Mouse (Mus musculus) lung, adult 2 months (tissue): ENCODE measurements at regions not wholly inside any gene's neighbourhood (a gene's known extent, or its start where the extent isn't known, plus 50 kb on each side); places are given as distances from the start of the nearest gene placed in this dataset.

Experiments used
- DNase-seq: peaks from one replicate; pipeline ENCODE4 v3.0.0; 2022
- H3K4me1 ChIP-seq: fragments of 200-500 bp; 2 replicates; pipeline ENCODE4 v1.6.1; 2011; ENCODE audit warnings: low read length; ENCODE audit not compliant: control insufficient read depth, insufficient read depth
- H3K4me3 ChIP-seq: fragments of 200-500 bp; replicated peaks from 2 replicates; pipeline ENCODE3; 2011; ENCODE audit warnings: low read depth, mild to moderate bottlenecking, control low read depth, low read length; ENCODE audit errors: extremely low read depth
- CTCF ChIP-seq: fragments of 200-500 bp; IDR thresholded peaks from 2 replicates; pipeline ENCODE4 v1.5.1; 2011; ENCODE audit warnings: mild to moderate bottlenecking, low read length, control low read depth; ENCODE audit not compliant: insufficient read depth
- POLR2A ChIP-seq: fragments of 200-500 bp; IDR thresholded peaks from 2 replicates; pipeline ENCODE4 v1.6.1; 2011; ENCODE audit warnings: low read depth, mild to moderate bottlenecking, control low read depth, low read length, borderline replicate concordance; ENCODE audit errors: extremely low read depth
- WGBS: fragments of 180-500 bp; shearing (Covaris S2); methylation state at CpG from one replicate; pipeline ENCODE4 v1.1.7; 2018; 5-methylcytosine and 5-hydroxymethylcytosine counted together

DNA sequence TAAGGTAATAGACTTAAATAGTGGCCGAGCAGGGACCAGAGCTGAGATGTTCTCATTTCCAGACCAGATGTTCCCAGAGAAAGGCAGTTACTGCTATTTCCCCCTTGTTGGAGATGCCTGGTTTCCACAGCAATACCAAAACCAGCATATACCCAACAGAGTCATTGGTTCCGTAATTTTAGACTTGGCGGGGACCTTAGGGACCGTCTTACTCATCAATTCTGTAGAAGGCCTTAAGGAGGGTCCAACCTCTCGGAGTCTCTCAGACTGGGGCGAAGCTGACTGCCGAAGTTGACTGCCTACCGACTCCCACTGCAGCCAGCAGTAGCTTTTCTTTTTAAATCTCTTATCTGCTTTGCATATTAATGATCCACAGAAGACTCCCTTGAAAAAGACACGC lies 95.1 kb upstream of the Foxn2 start:
- Histone ChIP-seq H3K4me1 (no peaks in the 10 kb centered on the region), H3K4me3 (no peak overlapping the region)
- 84% methylated on average over 9 of the region's 9 CpGs for WGBS
- DNase-seq = no peak
- TF ChIP-seq CTCF (no peak), POLR2A (no peak)

GRCm38 (mm10) chr17:88346896-88347295 lies 93.6 kb upstream of the Foxn2 start:
- H3K4me3 ChIP-seq = no peak overlapping the region
- DNase-seq = no peak
- 68% methylated on average over 3 of the region's 3 CpGs for WGBS
- no peaks in the 10 kb centered on the region for H3K4me1 ChIP-seq
- no peak for TF ChIP-seq CTCF

- no peak for TF ChIP-seq CTCF
- TF ChIP-seq POLR2A = no peak
- H3K4me1 ChIP-seq = no peaks in the 10 kb centered on the region
- DNase-seq = no peak
- no peak overlapping the region for H3K4me3 ChIP-seq
- WGBS = 88% methylated on average over 5 of the region's 5 CpGs
Measured at GRCm38 (mm10) chr17:88349825-88350460, 90.6 kb upstream of the Foxn2 start.

DNA sequence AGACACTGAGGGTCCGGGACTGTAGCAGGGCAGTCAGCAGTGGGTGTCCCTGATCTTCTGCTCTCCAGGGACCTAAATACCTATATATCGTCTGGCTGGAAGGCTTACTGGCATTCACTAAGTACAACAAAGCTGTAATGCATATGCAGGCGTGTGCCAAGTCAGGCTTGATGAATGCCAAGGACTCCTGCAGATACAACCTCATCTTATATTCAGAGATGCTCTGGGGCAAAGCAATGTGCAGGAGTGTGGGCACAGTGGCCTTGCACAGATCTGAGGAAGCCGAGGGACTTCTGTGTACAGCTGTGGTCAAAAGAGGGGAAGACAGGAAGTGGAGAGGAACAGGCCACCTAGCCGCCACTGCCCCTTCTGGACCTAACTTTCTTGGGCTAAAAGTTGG lies 89.5 kb upstream of the Foxn2 start:
- WGBS = 67% methylated on average over 5 of the region's 5 CpGs
- TF ChIP-seq CTCF (no peak), POLR2A (no peak)
- Histone ChIP-seq H3K4me1 (no peaks in the 10 kb centered on the region), H3K4me3 (no peak overlapping the region)
- DNase-seq = no peak

DNA sequence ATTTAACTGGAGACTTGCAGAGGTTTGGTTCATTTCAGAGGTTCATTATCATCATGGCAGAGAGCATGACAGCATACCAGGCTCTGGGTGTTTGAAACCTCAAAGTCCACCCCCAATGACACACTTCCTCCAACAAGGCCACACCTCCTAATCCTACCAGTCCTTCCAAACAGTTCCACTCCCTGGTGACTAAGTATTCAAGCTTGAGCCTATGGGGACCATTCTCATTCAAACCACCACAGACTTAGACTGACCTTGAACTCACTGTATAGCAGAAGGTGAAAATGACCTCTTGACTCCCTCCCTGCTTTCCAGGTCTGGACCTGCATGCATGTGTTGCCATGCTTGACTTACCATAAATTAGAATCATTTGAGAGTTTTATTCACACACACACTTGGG lies 87.6 kb upstream of the Foxn2 start:
- DNase-seq = no peak
- H3K4me1 ChIP-seq = no peaks in the 10 kb centered on the region
- no peak for TF ChIP-seq CTCF
- TF ChIP-seq POLR2A = no peak

DNA sequence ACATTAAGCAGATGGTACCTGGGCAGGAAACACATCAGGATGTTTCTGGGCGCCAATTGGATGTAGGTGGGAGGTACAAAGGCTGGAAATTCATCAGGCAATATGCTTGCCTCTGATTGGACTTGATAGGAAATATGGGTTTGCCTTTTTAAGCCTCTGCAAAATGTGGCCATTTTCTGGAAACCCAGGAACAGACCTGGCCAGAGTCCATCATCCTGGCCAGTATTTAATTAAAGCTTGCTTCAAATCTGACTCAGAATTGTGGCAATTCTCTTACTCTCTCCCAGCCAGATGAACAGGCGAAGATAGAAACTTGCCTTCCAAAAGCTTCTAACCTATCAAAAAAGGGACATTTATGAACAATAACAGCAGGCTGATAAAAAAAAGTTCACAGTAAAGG lies 79.3 kb upstream of the Foxn2 start:
- DNase-seq = no peak
- TF ChIP-seq POLR2A (no peak), CTCF (no peak)
- Histone ChIP-seq H3K4me1 (no peaks in the 10 kb centered on the region), H3K4me3 (no peak overlapping the region)
- WGBS = 73% methylated on average over 2 of the region's 2 CpGs

More for the DNA sequence above, 87.6 kb upstream of the Foxn2 start:
- no peak overlapping the region for H3K4me3 ChIP-seq

- Histone ChIP-seq H3K4me1 (no peaks in the 10 kb centered on the region), H3K4me3 (no peak overlapping the region)
- no peak for DNase-seq
- TF ChIP-seq POLR2A (no peak), CTCF (no peak)
- 81% methylated on average over 11 of the region's 11 CpGs for WGBS
Measured at GRCm38 (mm10) chr17:88362404-88362803, 78.1 kb upstream of the Foxn2 start.

DNA sequence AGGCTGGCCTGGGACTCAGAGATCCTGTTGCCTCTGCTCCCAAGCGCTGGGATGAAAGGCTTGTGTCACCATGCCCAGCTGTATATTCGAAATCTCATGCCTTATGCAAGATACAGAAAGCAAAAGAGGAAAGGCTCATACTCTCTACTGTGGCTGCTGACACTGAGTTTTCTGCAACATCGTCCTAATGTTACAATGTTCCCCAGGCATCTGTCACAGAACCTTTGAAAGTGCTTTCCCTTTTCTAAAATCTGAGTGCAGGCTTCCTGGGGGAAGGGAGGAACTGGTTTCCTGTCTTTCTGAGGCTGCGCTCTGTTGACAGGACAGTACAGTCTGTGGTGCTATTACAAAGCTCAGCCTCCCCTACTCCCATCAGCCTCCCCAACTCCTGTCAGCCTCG lies 72.6 kb upstream of the Foxn2 start:
- Histone ChIP-seq H3K4me1 (no peaks in the 10 kb centered on the region), H3K4me3 (no peak overlapping the region)
- 38% methylated on average over 5 of the region's 5 CpGs for whole genome bisulfite sequencing
- TF ChIP-seq POLR2A (no peak), CTCF (no peak)
- no peak for DNase-seq

- Histone ChIP-seq H3K4me1 (no peaks in the 10 kb centered on the region), H3K4me3 (no peak overlapping the region)
- DNase-seq = no peak
- TF ChIP-seq CTCF = no peak
- WGBS = 83% methylated on average over 8 of the region's 8 CpGs
Measured at GRCm38 (mm10) chr17:88369971-88370370, 70.5 kb upstream of the Foxn2 start.

DNA sequence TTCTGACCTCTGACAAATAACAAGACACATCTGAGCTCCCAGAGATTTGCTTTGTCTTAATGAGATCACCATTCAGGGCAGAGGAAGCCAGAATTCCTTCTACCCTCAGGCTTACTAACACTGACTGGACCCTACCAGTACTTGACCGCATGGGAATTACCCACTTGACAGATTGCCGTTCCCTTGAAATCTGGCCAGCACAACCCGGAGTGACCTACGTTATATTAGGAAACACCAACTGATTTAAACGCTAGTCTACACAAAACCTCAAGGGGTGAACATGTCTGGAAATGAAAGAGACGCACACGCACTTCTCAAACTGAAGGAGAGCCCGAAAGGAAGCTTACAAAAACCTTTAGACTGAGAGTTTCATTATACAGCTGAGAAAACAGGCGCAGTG lies 69.8 kb upstream of the Foxn2 start:
- TF ChIP-seq CTCF (no peak), POLR2A (no peak)
- 52% methylated on average over 9 of the region's 9 CpGs for WGBS
- peak; percentile 10 for DNase-seq
- Histone ChIP-seq H3K4me3 (no peak overlapping the region), H3K4me1 (no peaks in the 10 kb centered on the region)
